Mouse (Mus musculus) fat pad, adult 2 months (tissue): Measurements from ENCODE around the gene Ranbp3l.

Experiments used
- DNase-seq: peaks from one replicate; pipeline ENCODE4 v3.0.0-alpha.2; 2011; ENCODE audit warnings: low read depth, low spot score; ENCODE audit errors: extremely low read depth

Ranbp3l gene

GRCm38 (mm10) chr15:9093598-9094365, 126.0 kb downstream of the Ranbp3l start:
- no peak for DNase-seq

- DNase-seq, result no peak
These were observed 126.6 kb downstream of the Ranbp3l start for GRCm38 (mm10) chr15:9094366-9094750.

DNA sequence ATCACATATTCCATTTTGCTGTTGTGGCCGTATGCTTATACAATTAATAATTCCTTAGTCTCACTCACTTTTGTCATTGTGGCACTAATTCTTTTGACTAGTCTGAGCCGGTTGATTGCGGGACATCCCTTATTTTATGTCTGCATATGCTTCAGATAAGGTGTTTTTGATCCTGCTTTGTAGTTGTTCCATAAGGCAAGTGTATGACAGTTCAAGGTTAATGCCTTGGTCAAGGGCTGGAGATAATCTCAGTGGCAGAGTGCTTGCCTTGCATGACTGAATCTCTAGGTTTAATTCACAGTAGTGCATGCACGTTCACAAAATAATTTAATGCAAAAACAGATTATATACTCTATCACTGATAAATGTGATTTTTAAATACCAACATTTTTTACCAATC, 129.1 kb downstream of the Ranbp3l start:
- DNase-seq, result no peak

DNA sequence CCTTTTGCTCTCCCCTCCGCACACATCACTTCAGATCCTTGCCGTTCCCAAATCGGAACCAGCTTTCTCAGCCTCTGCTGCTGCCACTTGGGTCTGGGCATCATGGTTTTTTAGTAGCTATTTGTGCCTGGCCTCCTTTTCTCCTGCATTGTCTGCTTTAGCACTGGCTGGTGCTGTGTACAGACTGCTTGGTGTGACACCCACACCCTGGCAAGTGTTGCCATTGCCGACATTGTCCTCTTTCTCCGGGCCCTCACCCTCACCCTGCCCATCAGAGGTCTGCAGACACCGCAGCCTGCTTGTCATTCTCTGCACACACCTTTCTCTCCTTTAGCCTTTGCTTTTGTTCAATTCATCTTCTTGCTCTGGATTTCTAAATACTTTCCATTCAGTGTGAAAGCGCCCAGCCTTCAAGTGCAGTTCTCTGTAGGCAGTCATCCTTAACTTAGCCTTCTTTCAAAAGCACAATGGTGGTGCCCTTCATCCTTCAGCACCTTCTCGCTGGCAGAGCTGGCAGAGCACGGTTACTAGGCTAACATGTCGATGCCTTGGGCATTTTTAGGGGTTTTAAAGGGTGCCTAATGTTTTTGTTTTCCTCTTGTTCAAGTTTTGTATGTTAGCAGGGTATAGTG, 132.8 kb downstream of the Ranbp3l start:
- DNase-seq, result no peak

DNA sequence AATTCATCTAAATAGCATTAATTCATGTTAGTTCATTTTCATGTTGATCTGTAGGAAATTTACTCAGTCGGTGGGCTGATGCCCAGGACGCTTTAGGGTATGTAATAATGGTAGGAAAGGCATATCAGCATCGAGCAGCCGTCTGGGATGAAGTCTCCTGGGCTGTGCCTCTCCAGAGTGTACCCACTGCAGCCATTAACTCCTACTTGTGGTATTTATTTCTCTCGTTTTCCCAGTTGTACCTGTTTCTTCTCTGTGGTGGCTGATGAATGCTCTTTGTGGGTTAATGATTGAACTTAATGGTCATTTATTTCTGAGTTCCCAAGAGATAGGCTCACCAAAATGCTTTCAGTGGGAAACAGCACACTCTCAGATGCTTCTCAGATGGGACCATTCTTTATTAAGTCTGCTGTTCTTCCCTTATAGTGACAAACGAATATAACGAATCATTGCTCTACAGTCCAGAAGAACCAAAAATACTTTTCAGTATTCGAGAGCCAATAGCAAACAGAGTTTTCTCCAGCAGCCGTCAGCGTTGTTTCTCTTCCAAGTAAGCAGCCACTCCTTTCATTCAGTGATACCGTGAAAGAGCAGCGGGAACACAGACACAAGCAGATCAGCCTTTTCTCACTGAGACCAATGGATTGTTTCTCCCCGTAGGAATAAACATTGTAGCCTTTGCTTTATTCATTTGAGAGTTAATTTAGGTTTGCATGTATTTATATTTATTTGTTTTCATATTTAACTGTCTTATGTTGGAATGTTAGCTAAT, 138.7 kb downstream of the Ranbp3l start:
- DNase-seq, result no peak

GRCm38 (mm10) chr15:9110526-9111347, 143.0 kb downstream of the Ranbp3l start:
- no peak for DNase-seq

- no peak for DNase-seq
These were observed 143.9 kb downstream of the Ranbp3l start for GRCm38 (mm10) chr15:9111648-9112047.

DNA sequence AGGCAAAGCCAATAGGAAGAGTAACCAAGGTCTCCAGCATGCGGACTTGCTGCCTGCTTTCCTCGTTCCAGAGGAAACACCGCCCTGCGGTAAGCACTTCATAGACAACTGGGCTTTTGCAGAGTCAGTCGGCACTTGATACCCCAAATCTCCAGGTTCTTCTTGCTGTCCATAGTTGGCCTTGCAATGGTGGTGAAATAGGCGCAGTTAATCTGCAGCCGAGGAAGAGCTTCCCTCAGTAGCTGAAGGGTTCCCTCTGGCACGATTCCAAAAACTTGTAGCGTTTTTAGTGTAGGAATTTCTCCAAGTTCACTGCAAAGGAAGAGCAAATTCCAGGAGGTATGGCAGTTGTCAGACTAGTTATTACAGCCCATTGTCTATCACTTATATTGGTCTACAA, 145.8 kb downstream of the Ranbp3l start:
- DNase-seq, result no peak

- no peak for DNase-seq
These were observed 146.4 kb downstream of the Ranbp3l start for GRCm38 (mm10) chr15:9114131-9114530.

- DNase-seq, result no peak
These were observed 146.8 kb downstream of the Ranbp3l start for GRCm38 (mm10) chr15:9114599-9114998.
